Mouse (Mus musculus): ENCODE results near the gene Sdcbp2.

GRCm38 (mm10) chr2:151543063-151543895 is 29.1 kb upstream of the Sdcbp2 start:
- TF ChIP-seq FLI1 (IDR thresholded peaks at IDR 0.05; ENCODE audit: low read length) (no peak), GATA1 (IDR thresholded peaks at IDR 0.05; ENCODE audit: borderline replicate concordance, low read length) (no peak)
